Mouse (Mus musculus): Measurements from ENCODE around the gene Trip6. TPM values are rescaled to one million over a fixed set of nuclear protein-coding genes. Genes with fewer than 3 reads are reported as not detected.

Trip6 gene
- total and polyA plus RNA-seq, 2 experiments from 2014 or later: 11.4 to 11.6 TPM

- Histone ChIP-seq H3K4me3 (ENCODE audit: low read depth, low read length) (peak overlapping the region; percentile 65), H3K27me3 (ENCODE audit: insufficient read depth, low read length) (peaks cover 15% of the 10 kb centered on the region), H3K9me3 (ENCODE audit: low read length) (no peaks in the 10 kb centered on the region), H3K4me2 (ENCODE audit: low read depth) (peak overlapping the region; percentile 94), H3K27ac (ENCODE audit: low read depth, low read length) (peak overlapping the region; percentile 40; the same call in 1 of the 2 replicates), H3K9ac (peak overlapping the region; percentile 62), H3K36me3 (ENCODE audit: insufficient read depth) (0 out of 2 replicates have a peak, but pooled peaks cover 6% of the 10 kb centered on the region), H3K4me1 (ENCODE audit: insufficient read depth) (peaks cover 13% of the 10 kb centered on the region)
- ATAC-seq (peak; percentile 74), DNase-seq (no peak)
- TF ChIP-seq CTCF (IDR thresholded peaks at IDR 0.05; ENCODE audit: low read depth): no peak
- WGBS: 3% methylated on average over 50 of the region's 55 CpGs
Measured at GRCm38 (mm10) chr5:137350205-137351057, 36.2 kb upstream of the Trip6 start.

- H3K9me3 ChIP-seq (ENCODE audit: low read length): no peaks in the 10 kb centered on the region
- peaks cover 15% of the 10 kb centered on the region for H3K27me3 ChIP-seq (ENCODE audit: insufficient read depth, low read length)
- H3K4me3 ChIP-seq (ENCODE audit: low read depth, low read length): peak within 1 kb of the TSS; percentile 65
- peak; percentile 46 for TF ChIP-seq CTCF (IDR thresholded peaks at IDR 0.05; ENCODE audit: low read depth)
- peak within 1 kb of the TSS; percentile 62 for H3K9ac ChIP-seq
- ATAC-seq (peak; percentile 90), DNase-seq (peak; percentile 72)
- peak within 1 kb of the TSS; percentile 94 for H3K4me2 ChIP-seq (ENCODE audit: low read depth)
- peak within 1 kb of the TSS; percentile 40; the same call in 1 of the 2 replicates for H3K27ac ChIP-seq (ENCODE audit: low read depth, low read length)
- 0 out of 2 replicates have a peak, but pooled peaks cover 5% of the 10 kb centered on the region for H3K36me3 ChIP-seq (ENCODE audit: insufficient read depth)
- H3K4me1 ChIP-seq (ENCODE audit: insufficient read depth): peaks cover 13% of the 10 kb centered on the region
- WGBS: 3% methylated on average over 28 of the region's 32 CpGs
Measured at GRCm38 (mm10) chr5:137349384-137350204, 35.4 kb upstream of the Trip6 start, which contains the start of gene Ephb4. Gene Ephb4 (plus strand): TSS chr5:137350109.

GRCm38 (mm10) chr5:137348482-137349383, 34.5 kb upstream of the Trip6 start:
- H3K9ac ChIP-seq: peak overlapping the region; percentile 22; the same call in 1 of the 2 replicates
- ATAC-seq (no peak), DNase-seq (no peak)
- H3K27ac ChIP-seq (ENCODE audit: low read depth, low read length): no peak overlapping the region
- H3K4me2 ChIP-seq (ENCODE audit: low read depth): peak overlapping the region; percentile 94
- no peaks in the 10 kb centered on the region for H3K36me3 ChIP-seq (ENCODE audit: insufficient read depth)
- H3K4me3 ChIP-seq (ENCODE audit: low read depth, low read length): peak overlapping the region; percentile 65
- peaks cover 15% of the 10 kb centered on the region for H3K27me3 ChIP-seq (ENCODE audit: insufficient read depth, low read length)
- no peaks in the 10 kb centered on the region for H3K9me3 ChIP-seq (ENCODE audit: low read length)
- 1% methylated on average over 33 of the region's 33 CpGs for WGBS
- H3K4me1 ChIP-seq (ENCODE audit: insufficient read depth): peaks cover 13% of the 10 kb centered on the region
- TF ChIP-seq CTCF (IDR thresholded peaks at IDR 0.05; ENCODE audit: low read depth): no peak

GRCm38 (mm10) chr5:137347856-137348255, 33.7 kb upstream of the Trip6 start:
- H3K4me2 ChIP-seq (ENCODE audit: low read depth): no peak overlapping the region
- WGBS: 17% methylated on average over 7 of the region's 7 CpGs
- no peaks in the 10 kb centered on the region for H3K9me3 ChIP-seq (ENCODE audit: low read length)
- H3K4me1 ChIP-seq (ENCODE audit: insufficient read depth): peaks cover 13% of the 10 kb centered on the region
- H3K9ac ChIP-seq: no peak overlapping the region
- DNase-seq (no peak), ATAC-seq (no peak)
- H3K27me3 ChIP-seq (ENCODE audit: insufficient read depth, low read length): peaks cover 15% of the 10 kb centered on the region
- H3K27ac ChIP-seq (ENCODE audit: low read depth, low read length): no peak overlapping the region
- no peak overlapping the region for H3K4me3 ChIP-seq (ENCODE audit: low read depth, low read length)
- no peak for TF ChIP-seq CTCF (IDR thresholded peaks at IDR 0.05; ENCODE audit: low read depth)
- H3K36me3 ChIP-seq (ENCODE audit: insufficient read depth): no peaks in the 10 kb centered on the region

GRCm38 (mm10) chr5:137346983-137347382, 32.8 kb upstream of the Trip6 start:
- no peak for TF ChIP-seq CTCF (IDR thresholded peaks at IDR 0.05; ENCODE audit: low read depth)
- no peaks in the 10 kb centered on the region for H3K36me3 ChIP-seq (ENCODE audit: insufficient read depth)
- no peak overlapping the region for H3K9ac ChIP-seq
- H3K4me2 ChIP-seq (ENCODE audit: low read depth): no peak overlapping the region
- H3K27me3 ChIP-seq (ENCODE audit: insufficient read depth, low read length): peaks cover 15% of the 10 kb centered on the region
- ATAC-seq (no peak), DNase-seq (no peak)
- no peak overlapping the region for H3K27ac ChIP-seq (ENCODE audit: low read depth, low read length)
- H3K9me3 ChIP-seq (ENCODE audit: low read length): no peaks in the 10 kb centered on the region
- 89% methylated on average over 4 of the region's 4 CpGs for WGBS
- peaks cover 13% of the 10 kb centered on the region for H3K4me1 ChIP-seq (ENCODE audit: insufficient read depth)
- H3K4me3 ChIP-seq (ENCODE audit: low read depth, low read length): no peak overlapping the region

GRCm38 (mm10) chr5:137346388-137346787, 32.2 kb upstream of the Trip6 start:
- 89% methylated on average over 1 of the region's 1 CpGs for WGBS
- peaks cover 15% of the 10 kb centered on the region for H3K27me3 ChIP-seq (ENCODE audit: insufficient read depth, low read length)
- DNase-seq (no peak), ATAC-seq (no peak)
- no peak overlapping the region for H3K27ac ChIP-seq (ENCODE audit: low read depth, low read length)
- H3K4me3 ChIP-seq (ENCODE audit: low read depth, low read length): no peak overlapping the region
- H3K36me3 ChIP-seq (ENCODE audit: insufficient read depth): no peaks in the 10 kb centered on the region
- peaks cover 13% of the 10 kb centered on the region for H3K4me1 ChIP-seq (ENCODE audit: insufficient read depth)
- no peak for TF ChIP-seq CTCF (IDR thresholded peaks at IDR 0.05; ENCODE audit: low read depth)
- H3K9ac ChIP-seq: no peak overlapping the region
- no peak overlapping the region for H3K4me2 ChIP-seq (ENCODE audit: low read depth)
- no peaks in the 10 kb centered on the region for H3K9me3 ChIP-seq (ENCODE audit: low read length)
